Mouse (Mus musculus) NIH3T3 (cell line): ENCODE data around the gene Krtap4-16.
"Not testable (repeated sequence)": the region's sequence is repeated elsewhere in the genome, so short reads cannot be mapped to it uniquely, and the experiment has no call there.

Source experiments
- DNase-seq: peaks from one replicate; pipeline ENCODE4 v3.0.0-alpha.2; 2012; ENCODE audit warnings: low read depth

The Krtap4-16 gene

DNA sequence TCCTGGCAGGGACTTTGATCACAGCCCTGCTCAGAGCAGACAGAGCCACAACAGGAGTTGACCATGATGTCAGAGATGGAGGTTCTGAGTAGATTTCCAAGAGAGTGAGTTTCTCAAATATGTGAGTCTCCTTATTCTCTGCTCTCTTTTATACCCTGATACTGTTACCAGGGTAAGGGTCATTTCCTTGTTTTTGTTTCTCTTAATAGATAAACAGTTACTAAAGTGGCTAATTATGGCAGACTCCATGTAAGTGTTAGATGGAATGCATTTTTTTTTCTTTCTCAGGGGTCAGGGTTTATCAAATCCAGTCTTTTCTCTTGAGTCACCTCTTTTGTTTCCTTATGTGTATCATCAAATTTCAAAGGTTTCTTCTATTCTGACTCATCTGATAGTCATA lies at the start of gene Krtap4-16:
Gene Krtap4-16, minus strand, starts transcription at position 101 of the 400 bp plus-strand sequence.
- DNase-seq, result no peak

DNA sequence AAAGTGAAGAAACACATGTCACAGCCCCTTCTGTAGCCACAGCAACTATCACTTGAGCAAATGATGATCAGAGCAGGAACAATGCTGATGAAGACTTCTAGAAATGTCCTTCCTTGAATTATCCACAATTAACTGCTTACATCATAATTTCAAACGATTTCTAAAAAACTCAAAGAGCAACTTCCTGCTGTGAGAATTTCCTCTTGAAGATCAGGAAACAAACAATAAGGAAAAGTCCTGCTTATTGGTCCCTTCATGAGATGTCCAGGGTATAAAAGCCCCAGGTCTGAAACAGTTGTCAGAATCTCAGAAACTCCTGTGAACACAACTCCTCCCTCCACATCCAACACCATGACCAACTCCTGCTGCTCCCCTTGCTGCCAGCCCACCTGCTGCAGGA lies 27.5 kb upstream of the Krtap4-16 start, which contains the start of gene Gm11567:
Gene Gm11567, plus strand, starts transcription at position 301 of the 400 bp plus-strand sequence.
- DNase-seq, result not testable (repeated sequence)

DNA sequence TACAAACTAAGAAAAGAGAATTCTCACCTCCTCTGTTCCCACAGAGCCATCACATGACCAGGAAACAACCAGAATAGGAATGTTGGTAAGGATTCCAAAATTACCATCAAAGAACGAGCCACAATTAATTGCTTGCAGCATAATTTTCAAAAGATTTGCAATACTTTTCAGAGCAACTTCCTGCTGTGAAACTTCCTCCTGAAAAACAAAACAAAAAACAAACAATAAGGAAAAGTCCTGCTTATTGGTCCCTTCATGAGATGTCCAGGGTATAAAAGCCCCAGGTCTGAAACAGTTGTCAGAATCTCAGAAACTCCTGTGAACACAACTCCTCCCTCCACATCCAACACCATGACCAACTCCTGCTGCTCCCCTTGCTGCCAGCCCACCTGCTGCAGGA lies 21.7 kb upstream of the Krtap4-16 start, which contains the start of gene Krtap9-1:
Gene Krtap9-1, plus strand, starts transcription at position 301 of the 400 bp plus-strand sequence.
- DNase-seq, result not testable (repeated sequence)

DNA sequence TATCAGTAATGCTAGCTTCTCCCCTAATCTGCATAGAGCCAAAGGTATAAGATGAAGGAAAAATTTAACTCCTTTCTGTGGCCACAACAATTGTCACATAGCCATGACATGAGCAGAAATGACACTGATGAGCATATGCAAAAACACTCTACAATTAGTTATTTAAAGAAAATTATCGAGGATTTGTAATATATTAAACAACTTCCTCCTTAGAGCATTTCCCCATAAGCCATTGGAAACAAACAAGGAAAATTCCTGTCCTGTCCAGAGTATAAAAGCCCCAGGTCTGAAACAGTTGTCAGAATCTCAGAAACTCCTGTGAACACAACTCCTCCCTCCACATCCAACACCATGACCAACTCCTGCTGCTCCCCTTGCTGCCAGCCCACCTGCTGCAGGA lies 12.8 kb upstream of the Krtap4-16 start, which contains the start of gene Gm11559:
Gene Gm11559, plus strand, starts transcription at position 301 of the 400 bp plus-strand sequence.
- not testable (repeated sequence) for DNase-seq

DNA sequence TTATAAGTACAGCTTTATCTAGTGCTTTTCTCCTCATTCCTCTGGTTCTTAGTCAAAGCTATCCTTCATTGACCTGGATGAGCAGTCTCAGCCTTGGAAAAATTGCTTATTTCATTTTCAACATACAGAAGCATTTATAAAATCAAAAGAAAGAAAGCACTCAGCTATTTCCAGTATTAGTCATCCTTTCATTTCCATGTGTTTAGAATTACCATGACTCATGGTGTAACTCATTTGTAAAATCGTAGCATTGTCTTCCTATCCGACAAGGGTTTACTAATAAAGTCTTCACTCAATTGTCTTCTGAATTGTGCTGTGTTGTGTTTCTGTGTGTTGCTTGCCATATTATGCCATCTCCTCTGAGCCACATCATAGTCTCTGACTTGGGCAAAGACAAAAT lies 7.4 kb upstream of the Krtap4-16 start:
- peak; percentile 41 for DNase-seq

DNA sequence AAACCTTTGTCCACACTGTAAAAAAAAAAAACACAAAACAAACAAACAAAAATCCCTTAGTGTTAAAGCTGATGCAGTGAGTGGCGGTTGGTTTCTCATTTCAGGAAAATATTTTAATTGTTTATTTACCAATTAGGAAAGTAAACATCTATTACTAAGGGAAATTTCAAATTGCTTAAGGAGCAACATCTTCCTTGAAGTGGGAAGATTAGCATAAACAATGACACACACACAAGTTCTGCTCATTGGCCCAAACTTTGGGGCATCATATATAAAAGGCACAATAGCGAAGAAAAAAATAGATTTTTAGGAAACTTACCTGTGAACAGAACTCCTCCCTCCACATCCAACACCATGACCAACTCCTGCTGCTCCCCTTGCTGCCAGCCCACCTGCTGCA lies 6.2 kb upstream of the Krtap4-16 start, which contains the start of gene Gm11568:
Gene Gm11568, plus strand, starts transcription at position 301 of the 400 bp plus-strand sequence.
- DNase-seq, result no peak

DNA sequence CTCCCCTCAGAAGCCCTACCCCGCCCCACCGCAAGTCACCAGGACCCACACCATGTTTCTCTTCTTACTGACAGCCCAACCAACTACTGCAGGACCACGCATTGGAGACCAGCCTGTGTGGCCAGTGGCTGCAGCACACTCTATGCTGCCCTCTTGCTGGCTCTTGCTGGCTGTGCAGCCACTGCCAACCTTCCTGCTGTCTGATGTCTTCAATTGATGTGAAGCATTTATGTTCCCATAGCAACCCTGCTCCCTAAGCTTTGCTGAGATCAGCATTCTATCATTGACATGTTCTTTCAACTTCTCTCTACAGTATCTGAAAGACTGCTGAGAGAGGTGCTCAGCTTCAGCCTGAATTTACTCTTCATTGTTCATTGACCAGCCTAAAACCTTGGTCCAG lies 2.7 kb upstream of the Krtap4-16 start:
- peak; percentile 19 for DNase-seq

DNA sequence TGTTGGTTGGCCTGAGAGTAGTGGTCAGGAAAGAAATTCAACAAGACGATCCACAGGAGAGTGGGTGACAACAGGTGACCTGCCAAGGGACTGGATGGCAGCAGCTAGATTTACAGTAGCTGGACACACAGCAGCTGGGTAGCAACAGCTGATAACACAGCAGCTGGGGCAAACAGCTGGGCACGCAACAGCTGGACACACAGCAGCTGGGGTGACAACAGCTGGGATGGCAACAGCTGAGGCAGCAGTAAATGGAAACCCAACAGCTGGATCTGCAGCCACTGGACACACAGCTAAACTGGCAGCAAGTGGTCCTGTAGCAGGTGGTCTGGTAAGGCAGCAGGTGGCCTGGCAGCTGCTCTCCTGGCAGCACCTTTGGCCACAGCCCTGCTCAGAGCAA lies 4.7 kb downstream of the Krtap4-16 start:
- no peak for DNase-seq

DNA sequence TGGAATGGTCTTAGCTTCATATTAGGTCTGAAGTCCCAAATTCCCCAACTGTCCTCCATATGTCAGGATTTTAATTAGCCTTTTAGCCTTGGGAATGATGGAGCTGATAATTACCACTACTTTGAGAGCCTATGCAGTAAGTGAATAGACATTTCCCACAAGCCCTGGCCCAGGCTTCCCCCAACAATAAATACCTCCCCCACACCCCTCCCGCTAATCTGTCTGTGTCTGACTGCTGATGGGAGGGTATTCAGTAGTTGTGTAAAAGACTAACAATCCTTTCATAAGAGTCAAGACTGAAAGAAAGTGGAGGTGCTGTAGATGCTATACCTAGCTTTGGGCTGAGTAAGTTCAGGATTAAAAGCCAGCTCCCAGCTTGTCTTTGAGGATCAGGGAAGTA lies 9.2 kb downstream of the Krtap4-16 start:
- no peak for DNase-seq

DNA sequence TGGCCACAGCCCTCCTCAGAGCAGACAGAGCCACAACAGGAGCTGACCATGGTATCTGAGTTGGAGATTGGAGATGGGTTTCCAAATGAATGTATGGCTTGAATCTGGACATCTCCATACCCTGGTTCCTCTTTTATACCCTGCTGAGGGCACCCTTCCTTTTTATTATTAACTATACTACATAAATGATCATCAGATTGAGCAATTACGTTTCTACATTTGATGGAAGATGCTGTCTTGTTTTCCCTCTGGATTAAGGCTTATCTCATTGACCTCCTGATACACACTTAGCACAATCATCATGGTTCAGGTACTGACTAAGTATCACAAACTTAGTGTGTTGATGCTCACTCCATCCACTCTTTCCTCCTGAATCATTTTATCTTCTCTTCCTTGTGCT lies 13.4 kb downstream of the Krtap4-16 start, which contains the start of gene 2300003K06Rik:
Gene 2300003K06Rik, minus strand, starts transcription at position 101 of the 400 bp plus-strand sequence.
- DNase-seq, result no peak

DNA sequence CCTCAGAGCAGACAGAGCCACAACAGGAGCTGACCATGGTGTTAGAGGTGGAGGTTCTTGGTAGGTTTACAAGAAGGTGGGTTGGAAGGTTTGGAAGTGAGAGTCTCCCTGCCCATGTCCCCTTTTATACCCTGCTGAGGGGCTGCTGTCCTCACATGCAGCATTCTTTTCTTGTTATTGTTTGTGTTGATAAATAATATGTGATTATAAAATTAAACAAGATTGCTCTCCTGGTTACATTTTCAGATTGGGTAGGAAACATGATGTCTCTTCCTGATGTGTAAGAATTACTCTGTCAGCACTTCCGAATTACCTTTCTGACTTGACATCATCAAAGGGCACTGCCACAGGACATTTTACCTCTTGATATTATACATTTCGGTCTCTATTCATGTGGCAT lies 35.8 kb downstream of the Krtap4-16 start, which contains the start of gene Gm11564:
Gene Gm11564, minus strand, starts transcription at position 101 of the 400 bp plus-strand sequence.
- not testable (repeated sequence) for DNase-seq

DNA sequence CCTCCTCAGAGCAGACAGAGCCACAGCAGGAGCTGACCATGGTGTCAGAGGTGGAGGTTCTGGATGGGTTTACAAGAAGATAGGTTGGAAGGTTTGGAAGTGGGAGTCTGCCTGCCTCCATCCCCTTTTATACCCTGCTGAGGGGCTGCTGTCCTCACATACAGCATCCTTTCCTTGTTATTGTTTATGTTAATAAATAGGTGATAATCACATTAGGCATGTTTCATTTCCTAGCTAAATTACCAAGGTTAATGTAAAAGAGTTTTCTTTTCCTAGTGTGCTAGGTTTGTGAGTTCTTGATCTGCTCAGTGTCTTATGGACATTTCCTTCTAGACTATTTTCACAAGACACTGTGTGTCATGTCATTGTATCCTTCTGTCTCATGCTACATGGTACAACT lies 41.6 kb downstream of the Krtap4-16 start, which contains the start of gene Krtap4-13:
Gene Krtap4-13, minus strand, starts transcription at position 101 of the 400 bp plus-strand sequence.
- DNase-seq, result not testable (repeated sequence)

DNA sequence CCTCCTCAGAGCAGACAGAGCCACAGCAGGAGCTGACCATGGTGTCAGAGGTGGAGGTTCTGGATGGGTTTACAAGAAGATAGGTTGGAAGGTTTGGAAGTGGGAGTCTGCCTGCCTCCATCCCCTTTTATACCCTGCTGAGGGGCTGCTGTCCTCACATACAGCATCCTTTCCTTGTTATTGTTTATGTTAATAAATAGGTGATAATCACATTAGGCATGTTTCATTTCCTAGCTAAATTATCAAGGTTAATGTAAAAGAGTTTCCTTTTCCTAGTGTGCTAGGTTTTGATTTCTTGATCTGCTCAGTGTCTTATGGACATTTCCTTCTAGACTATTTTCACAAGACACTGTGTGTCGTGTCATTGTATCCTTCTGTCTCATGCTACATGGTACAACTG lies 47.1 kb downstream of the Krtap4-16 start, which contains the start of gene Gm11554:
Gene Gm11554, minus strand, starts transcription at position 101 of the 400 bp plus-strand sequence.
- not testable (repeated sequence) for DNase-seq
